Mouse (Mus musculus) heart, embryonic 12.5 days (tissue): Measurements from ENCODE around the gene Snx27. TPM values are rescaled to one million over a fixed set of nuclear protein-coding genes. Genes with fewer than 3 reads are reported as not detected.
A peak's percentile ranks its signal among the peaks of the same experiment; 100 is the strongest.

Source experiments
- ATAC-seq: fragments of 200-750 bp; cut with Nextera tagmentation; 2 replicates; pipeline ENCODE4 v1.8.0; 2017; ENCODE audit warnings: moderate TSS enrichment, moderate library complexity; ENCODE audit not compliant: insufficient number of reproducible peaks, low FRiP score
- H3K27ac ChIP-seq: fragments of 300-500 bp; sonication (generic); 2 replicates; pipeline ENCODE4 v1.5.1; 2016; ENCODE audit warnings: mild to moderate bottlenecking, moderate library complexity; ENCODE audit not compliant: poor library complexity, severe bottlenecking
- H3K27me3 ChIP-seq: fragments of 300-500 bp; sonication (generic); replicated peaks from 2 replicates; pipeline ENCODE4 v1.6.1; 2016; ENCODE audit warnings: mild to moderate bottlenecking, moderate library complexity
- H3K36me3 ChIP-seq: fragments of 300-500 bp; sonication (generic); 2 replicates; pipeline ENCODE4 v1.6.1; 2016; ENCODE audit warnings: mild to moderate bottlenecking, moderate library complexity
- H3K4me1 ChIP-seq: fragments of 300-500 bp; sonication (generic); replicated peaks from 2 replicates; pipeline ENCODE4 v1.6.1; 2016; ENCODE audit warnings: mild to moderate bottlenecking
- H3K4me2 ChIP-seq: fragments of 300-500 bp; sonication (generic); 2 replicates; pipeline ENCODE4 v1.6.1; 2016; ENCODE audit warnings: mild to moderate bottlenecking, moderate library complexity
- H3K4me3 ChIP-seq: fragments of 300-500 bp; sonication (generic); 2 replicates; pipeline ENCODE4 v1.5.1; 2016; ENCODE audit warnings: mild to moderate bottlenecking
- H3K9ac ChIP-seq: fragments of 300-500 bp; sonication (generic); 2 replicates; pipeline ENCODE4 v1.6.1; 2016; ENCODE audit warnings: mild to moderate bottlenecking, moderate library complexity
- H3K9me3 ChIP-seq: fragments of 300-500 bp; sonication (generic); replicated peaks from 2 replicates; pipeline ENCODE4 v1.6.1; 2016; ENCODE audit warnings: mild to moderate bottlenecking, moderate library complexity
- WGBS: fragments of 180-500 bp; shearing (Covaris S2); methylation state at CpG from one replicate; pipeline ENCODE4 v1.1.7; 2016; 5-methylcytosine and 5-hydroxymethylcytosine counted together
- polyA plus RNA-seq: library from polyadenylated mRNA; unstranded; fragments of >200 nt; fragmentation: Nextera tagmentation; extraction: Ambion mirVana; gene quantifications from 2 replicates; pipeline ENCODE4 v1.2.1, GENCODE M21; 2016

Snx27 gene
- polyA plus RNA-seq, 1 experiment from 2014 or later: 40.3 TPM

DNA sequence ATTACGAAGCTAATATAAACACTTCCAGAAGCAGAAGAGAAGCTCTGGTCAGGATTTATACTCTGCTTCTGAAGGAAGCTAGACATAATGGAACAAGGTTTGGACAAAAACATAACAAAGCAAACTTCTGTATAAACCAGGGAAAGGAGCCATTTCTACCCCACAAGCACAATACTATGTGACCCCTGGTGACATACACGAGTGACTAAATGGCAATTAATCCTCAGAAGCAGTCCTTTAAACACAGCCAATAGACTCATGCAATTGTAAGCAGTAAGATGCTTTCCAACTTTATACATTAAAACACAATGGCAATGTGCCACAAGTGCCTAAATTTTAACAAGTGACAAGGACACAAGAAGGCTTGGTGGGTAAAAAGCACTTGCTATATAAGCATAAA, 15.3 kb downstream of the Snx27 start:
- no peaks in the 10 kb centered on the region for H3K9me3 ChIP-seq
- H3K27me3 ChIP-seq: no peaks in the 10 kb centered on the region
- no peak overlapping the region for H3K9ac ChIP-seq
- H3K4me3 ChIP-seq: no peak overlapping the region
- peaks cover 7% of the 10 kb centered on the region for H3K4me1 ChIP-seq
- H3K4me2 ChIP-seq: no peak overlapping the region
- no peak for ATAC-seq
- WGBS: 68% methylated on average over 2 of the region's 2 CpGs
- H3K27ac ChIP-seq: no peak overlapping the region
- H3K36me3 ChIP-seq: no peaks in the 10 kb centered on the region

DNA sequence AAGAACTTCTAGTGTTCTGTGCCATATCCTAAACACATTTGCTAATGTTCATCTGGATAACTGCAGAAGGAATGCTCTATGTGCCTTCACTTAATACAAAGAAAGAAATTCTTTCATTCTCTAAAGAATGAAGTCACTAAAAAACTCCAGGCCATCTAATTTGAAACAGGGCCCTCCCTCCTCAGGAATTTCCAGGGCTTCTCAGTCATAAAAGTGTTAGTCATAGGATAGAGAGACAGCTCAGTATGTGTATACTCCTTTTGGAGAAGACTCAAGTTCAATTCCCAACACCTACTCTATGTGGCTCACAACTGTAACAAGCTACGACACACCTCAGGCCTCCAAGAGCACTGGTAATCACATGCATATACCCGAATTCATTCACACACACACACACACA, 17.0 kb downstream of the Snx27 start:
- no peak overlapping the region for H3K9ac ChIP-seq
- no peaks in the 10 kb centered on the region for H3K27me3 ChIP-seq
- no peak overlapping the region for H3K4me3 ChIP-seq
- H3K9me3 ChIP-seq: no peaks in the 10 kb centered on the region
- 78% methylated on average over 2 of the region's 2 CpGs for WGBS
- no peak overlapping the region for H3K27ac ChIP-seq
- ATAC-seq: no peak
- H3K36me3 ChIP-seq: no peaks in the 10 kb centered on the region
- no peak overlapping the region for H3K4me2 ChIP-seq
- H3K4me1 ChIP-seq: peaks cover 11% of the 10 kb centered on the region

DNA sequence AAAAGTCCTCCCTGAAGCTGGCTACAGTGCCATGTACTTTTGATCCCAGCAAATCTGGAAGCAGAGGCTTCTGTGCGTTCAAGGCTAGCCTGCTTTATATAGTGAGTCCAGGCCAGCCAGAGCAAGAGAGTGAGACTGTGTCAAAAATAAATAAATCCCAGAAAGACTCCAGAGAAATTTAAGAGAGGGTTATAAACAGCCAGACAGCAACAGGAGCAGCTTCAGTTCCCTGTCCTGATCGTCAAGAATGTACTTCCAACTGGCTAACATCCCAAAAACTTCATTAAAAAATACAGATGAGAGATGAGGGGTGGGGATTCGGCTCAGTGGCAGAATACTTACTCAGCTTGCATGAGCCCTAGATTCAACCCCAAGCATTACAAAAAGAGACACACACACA, 17.4 kb downstream of the Snx27 start:
- no peak overlapping the region for H3K27ac ChIP-seq
- 50% methylated on average over 3 of the region's 3 CpGs for WGBS
- H3K36me3 ChIP-seq: 0 out of 2 replicates have a peak, but pooled peaks cover under 1% of the 10 kb centered on the region
- no peak for ATAC-seq
- no peak overlapping the region for H3K9ac ChIP-seq
- no peak overlapping the region for H3K4me2 ChIP-seq
- H3K27me3 ChIP-seq: no peaks in the 10 kb centered on the region
- H3K4me3 ChIP-seq: no peak overlapping the region
- peaks cover 11% of the 10 kb centered on the region for H3K4me1 ChIP-seq
- no peaks in the 10 kb centered on the region for H3K9me3 ChIP-seq

DNA sequence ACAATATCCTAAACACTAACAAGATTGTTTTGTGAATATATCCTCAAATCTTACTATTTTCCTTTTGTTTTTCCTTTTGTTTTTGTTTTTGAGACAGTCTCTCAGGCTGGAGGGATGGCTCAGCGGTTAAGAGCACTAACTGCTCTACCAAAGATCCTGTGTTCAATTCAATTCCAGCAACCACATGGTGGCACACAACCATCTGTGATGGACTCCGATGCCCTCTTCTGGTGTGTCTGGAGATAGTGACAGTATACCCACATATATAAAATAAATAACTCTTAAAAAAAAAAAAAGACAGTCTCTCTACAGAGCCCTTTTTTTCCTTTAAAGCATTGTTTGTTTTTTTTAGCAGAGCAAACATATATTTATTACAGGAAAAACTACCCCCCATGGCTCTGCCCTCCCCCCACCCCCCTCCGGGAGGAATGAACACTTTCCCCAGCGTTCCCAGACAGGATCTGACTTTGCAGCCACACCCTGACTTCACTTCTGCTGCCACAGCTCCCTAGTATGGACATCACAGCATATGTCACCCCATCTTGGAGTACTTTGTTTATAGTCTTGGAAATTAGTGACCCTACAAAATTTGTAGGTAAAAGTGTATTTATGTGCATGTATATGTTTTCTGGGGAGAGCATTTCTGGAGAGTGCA, 18.0 kb downstream of the Snx27 start:
- 66% methylated on average over 4 of the region's 4 CpGs for WGBS
- Histone ChIP-seq H3K36me3 (peaks cover 7% of the 10 kb centered on the region), H3K27me3 (no peaks in the 10 kb centered on the region), H3K4me1 (peaks cover 11% of the 10 kb centered on the region), H3K9me3 (no peaks in the 10 kb centered on the region), H3K27ac (no peak overlapping the region), H3K4me2 (no peak overlapping the region), H3K9ac (no peak overlapping the region), H3K4me3 (no peak overlapping the region)
- ATAC-seq: no peak

DNA sequence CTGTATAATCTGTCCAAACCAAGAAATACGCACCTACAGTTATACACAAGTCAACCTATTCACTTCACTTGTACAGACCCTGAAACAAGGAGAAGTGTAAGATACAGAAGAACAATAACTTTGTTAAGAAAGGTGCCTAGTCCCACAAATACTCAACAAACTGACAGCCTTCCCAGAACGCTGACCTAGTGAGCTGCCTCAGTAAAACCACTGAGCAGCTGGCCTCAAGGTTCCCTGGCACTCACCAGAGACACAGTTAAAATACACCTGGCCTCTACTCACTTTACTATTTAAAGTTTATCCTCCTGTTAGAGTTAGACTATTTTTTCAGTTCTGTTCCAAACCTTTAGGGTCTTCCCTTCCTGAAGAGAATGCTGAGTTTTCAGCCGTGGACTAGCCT, 19.4 kb downstream of the Snx27 start:
- WGBS: 83% methylated on average over 3 of the region's 3 CpGs
- ATAC-seq: no peak

DNA sequence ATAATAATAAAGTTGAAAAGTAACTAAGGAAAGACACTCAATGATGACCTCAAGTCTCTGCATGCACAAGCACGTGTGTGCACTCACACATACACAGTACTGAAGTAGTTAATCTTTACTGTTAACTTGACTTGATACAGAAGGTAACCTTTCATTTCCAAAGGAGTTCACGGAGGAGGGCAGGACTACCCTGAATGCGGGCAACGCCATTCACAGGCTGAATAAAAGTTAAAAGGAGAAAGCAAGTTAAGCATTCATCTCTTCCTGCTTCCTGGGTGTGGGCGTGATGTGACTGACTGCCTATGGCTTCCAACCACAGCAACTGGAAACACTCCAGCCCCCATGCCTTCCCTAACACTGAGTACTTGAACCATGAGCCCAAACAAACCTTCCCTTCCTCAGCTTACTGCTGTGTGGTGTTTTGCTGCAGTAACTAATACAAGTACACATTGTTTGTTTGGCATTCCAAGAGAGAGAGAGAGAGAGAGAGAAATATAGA, 22.5 kb downstream of the Snx27 start:
- no peak for ATAC-seq
- H3K36me3 ChIP-seq: peaks cover 26% of the 10 kb centered on the region
- no peak overlapping the region for H3K4me3 ChIP-seq
- H3K27ac ChIP-seq: no peak overlapping the region
- peaks cover 3% of the 10 kb centered on the region; the same call in 1 of the 2 replicates for H3K4me1 ChIP-seq
- 0 out of 2 replicates have a peak, but pooled peaks cover 5% of the 10 kb centered on the region for H3K9me3 ChIP-seq
- no peak overlapping the region for H3K9ac ChIP-seq
- H3K4me2 ChIP-seq: no peak overlapping the region
- H3K27me3 ChIP-seq: no peaks in the 10 kb centered on the region
- WGBS: 90% methylated on average over 5 of the region's 5 CpGs

More for the DNA sequence above, 19.4 kb downstream of the Snx27 start:
- H3K36me3 ChIP-seq: peaks cover 17% of the 10 kb centered on the region
- H3K4me3 ChIP-seq: no peak overlapping the region
- H3K9ac ChIP-seq: no peak overlapping the region
- H3K4me1 ChIP-seq: peaks cover 11% of the 10 kb centered on the region
- no peak overlapping the region for H3K27ac ChIP-seq
- no peak overlapping the region for H3K4me2 ChIP-seq
- no peaks in the 10 kb centered on the region for H3K27me3 ChIP-seq
- H3K9me3 ChIP-seq: no peaks in the 10 kb centered on the region

DNA sequence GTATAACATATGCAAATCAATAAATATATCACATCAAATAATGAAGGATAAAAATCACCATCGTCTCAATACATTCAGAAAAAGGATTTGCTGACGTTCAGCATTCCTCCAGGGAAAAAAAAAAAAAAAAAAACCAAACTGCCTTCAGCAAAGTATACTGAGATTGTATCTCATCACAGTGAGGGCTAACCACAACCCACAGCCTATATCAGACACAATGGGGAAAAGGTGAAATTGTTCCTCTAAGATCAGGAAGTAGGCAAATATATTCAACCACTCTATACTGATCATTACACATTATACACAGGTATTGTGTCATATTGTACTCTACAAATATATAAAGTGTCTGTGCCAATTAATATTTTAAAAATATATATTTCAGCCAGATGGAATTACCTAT, 33.5 kb downstream of the Snx27 start:
- H3K4me3 ChIP-seq: no peak overlapping the region
- no peaks in the 10 kb centered on the region for H3K27me3 ChIP-seq
- H3K4me2 ChIP-seq: no peak overlapping the region
- 89% methylated on average over 2 of the region's 2 CpGs for WGBS
- H3K36me3 ChIP-seq: no peaks in the 10 kb centered on the region
- no peak overlapping the region for H3K27ac ChIP-seq
- H3K9ac ChIP-seq: no peak overlapping the region
- ATAC-seq: no peak
- no peaks in the 10 kb centered on the region for H3K4me1 ChIP-seq
- H3K9me3 ChIP-seq: no peaks in the 10 kb centered on the region

DNA sequence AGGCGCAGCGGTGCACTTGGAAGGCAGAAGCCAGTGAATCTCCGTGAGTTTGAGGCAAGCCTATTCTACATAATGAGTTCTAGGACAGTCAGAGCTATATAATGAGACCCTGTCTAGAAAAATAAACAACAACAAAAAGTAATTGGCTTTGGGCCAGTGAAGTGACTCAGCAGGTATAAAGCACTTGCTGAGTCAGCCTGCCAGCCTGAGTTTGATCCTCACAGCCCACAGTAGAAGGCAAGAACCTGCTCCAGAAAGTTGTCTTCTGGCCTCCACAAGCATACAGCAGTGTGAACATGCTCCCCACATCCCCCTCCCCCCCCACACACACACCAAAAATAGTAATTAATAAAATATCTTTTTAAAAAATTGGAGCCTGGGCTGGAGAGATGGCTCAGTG, 45.3 kb downstream of the Snx27 start:
- no peak overlapping the region for H3K4me2 ChIP-seq
- H3K9me3 ChIP-seq: no peaks in the 10 kb centered on the region
- H3K4me1 ChIP-seq: no peaks in the 10 kb centered on the region
- peak; percentile 55; the same call in 1 of the 2 replicates for ATAC-seq
- no peak overlapping the region for H3K27ac ChIP-seq
- H3K4me3 ChIP-seq: no peak overlapping the region
- no peaks in the 10 kb centered on the region for H3K27me3 ChIP-seq
- H3K9ac ChIP-seq: no peak overlapping the region
- H3K36me3 ChIP-seq: 0 out of 2 replicates have a peak, but pooled peaks cover 5% of the 10 kb centered on the region
- WGBS: 96% methylated on average over 3 of the region's 3 CpGs

DNA sequence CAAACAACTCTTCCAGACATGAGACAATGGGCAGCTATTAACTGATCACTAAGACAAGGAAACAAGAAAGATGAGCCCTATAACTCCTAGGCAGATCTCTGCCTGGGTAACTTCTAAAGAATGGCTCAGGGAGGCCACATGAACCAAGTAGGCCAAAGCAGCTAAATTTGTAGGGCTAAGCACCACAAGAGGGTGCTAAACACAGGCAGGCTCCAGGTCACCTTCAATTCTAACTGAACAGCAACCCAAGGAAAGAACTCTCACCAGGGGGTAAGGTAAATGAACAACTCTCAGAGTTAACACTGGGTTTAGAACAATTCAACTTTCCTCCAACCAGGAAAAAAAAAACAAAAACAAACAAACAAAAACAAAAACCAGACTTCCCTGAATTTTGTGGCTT, 48.5 kb downstream of the Snx27 start:
- no peak for ATAC-seq
- H3K27ac ChIP-seq: no peak overlapping the region
- H3K4me2 ChIP-seq: no peak overlapping the region
- H3K4me3 ChIP-seq: no peak overlapping the region
- peaks cover 7% of the 10 kb centered on the region for H3K36me3 ChIP-seq
- H3K4me1 ChIP-seq: no peaks in the 10 kb centered on the region
- H3K27me3 ChIP-seq: no peaks in the 10 kb centered on the region
- no peaks in the 10 kb centered on the region for H3K9me3 ChIP-seq
- H3K9ac ChIP-seq: no peak overlapping the region

DNA sequence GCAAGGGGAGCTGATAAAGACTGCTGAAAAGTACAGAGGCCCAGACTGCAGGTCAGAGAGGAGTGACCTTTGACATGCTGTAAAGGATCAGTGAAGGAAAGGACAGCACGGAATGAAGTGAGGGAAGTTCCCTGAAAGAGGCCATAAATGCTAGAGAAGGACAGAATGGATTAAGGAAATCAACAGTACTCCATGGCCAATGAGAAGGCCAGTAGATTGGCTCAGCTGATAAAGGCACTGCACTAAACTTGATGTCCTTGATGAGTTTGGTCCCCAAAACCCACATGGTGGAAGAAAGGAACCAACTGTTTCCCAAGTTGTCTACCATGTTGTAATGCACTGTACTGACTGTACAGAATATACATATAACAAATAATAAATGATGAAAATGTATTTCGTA, 55.8 kb downstream of the Snx27 start:
- Histone ChIP-seq H3K36me3 (peaks cover 27% of the 10 kb centered on the region), H3K9ac (no peak overlapping the region), H3K27me3 (no peaks in the 10 kb centered on the region), H3K4me3 (no peak overlapping the region), H3K4me2 (no peak overlapping the region), H3K27ac (no peak overlapping the region), H3K9me3 (no peaks in the 10 kb centered on the region), H3K4me1 (no peaks in the 10 kb centered on the region)
- no peak for ATAC-seq
- WGBS: 75% methylated on average over 2 of the region's 2 CpGs

DNA sequence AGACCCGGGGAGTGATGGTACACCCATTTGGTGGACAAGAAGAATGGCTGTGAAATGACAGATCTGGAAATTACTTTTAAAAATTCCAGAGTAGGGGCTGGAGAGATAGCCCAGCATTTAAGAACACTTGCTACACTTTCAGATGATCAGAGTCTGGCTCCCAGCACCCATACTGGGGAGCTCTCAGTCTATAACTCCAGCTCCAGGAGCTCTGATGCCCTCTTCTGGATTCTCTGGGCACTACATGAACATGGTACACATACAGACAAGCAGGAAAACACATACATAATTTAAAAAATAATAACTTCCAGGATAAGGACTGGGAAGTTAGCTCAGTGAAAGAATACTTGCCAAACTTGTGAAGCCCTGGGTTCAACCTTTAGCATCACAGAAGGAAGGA, 75.9 kb downstream of the Snx27 start:
- H3K4me1 ChIP-seq: no peaks in the 10 kb centered on the region
- H3K9ac ChIP-seq: no peak overlapping the region
- peaks cover 58% of the 10 kb centered on the region for H3K36me3 ChIP-seq
- no peak overlapping the region for H3K4me2 ChIP-seq
- H3K27ac ChIP-seq: no peak overlapping the region
- WGBS: 94% methylated on average over 1 of the region's 1 CpGs
- no peaks in the 10 kb centered on the region for H3K27me3 ChIP-seq
- ATAC-seq: no peak
- H3K4me3 ChIP-seq: no peak overlapping the region
- H3K9me3 ChIP-seq: no peaks in the 10 kb centered on the region

DNA sequence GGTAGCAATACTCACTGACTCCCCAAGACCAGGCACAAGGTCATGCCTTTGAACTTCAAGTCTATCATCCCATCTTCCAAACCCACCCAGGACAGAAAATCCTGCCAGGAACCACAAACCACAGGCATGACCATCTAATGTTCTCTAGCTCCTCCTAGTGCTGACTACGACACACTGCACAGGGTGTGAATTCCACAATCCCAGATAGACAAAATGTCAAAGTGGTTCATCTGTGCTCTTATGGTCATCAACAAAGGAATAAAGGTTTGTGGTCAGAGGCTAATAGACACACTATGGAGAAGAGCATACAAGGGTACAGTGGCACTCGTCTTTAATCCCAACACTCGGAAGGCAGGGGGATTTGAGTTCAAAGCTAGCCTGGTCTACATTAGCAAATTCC, 80.3 kb downstream of the Snx27 start:
- peaks cover 41% of the 10 kb centered on the region for H3K36me3 ChIP-seq
- no peak overlapping the region for H3K4me2 ChIP-seq
- no peaks in the 10 kb centered on the region for H3K27me3 ChIP-seq
- H3K4me1 ChIP-seq: no peaks in the 10 kb centered on the region
- no peak overlapping the region for H3K9ac ChIP-seq
- H3K27ac ChIP-seq: no peak overlapping the region
- ATAC-seq: no peak
- no peak overlapping the region for H3K4me3 ChIP-seq
- no peaks in the 10 kb centered on the region for H3K9me3 ChIP-seq
- 79% methylated on average over 3 of the region's 3 CpGs for WGBS
